Mouse (Mus musculus) testis, adult 2 months (tissue): Measurements from ENCODE around the gene Prlh.

Experiments
- CTCF ChIP-seq: fragments of 200-500 bp; IDR thresholded peaks from 2 replicates; pipeline ENCODE4 v1.5.1; 2012; ENCODE audit warnings: low read depth, mild to moderate bottlenecking, inconsistent platforms, low read length, moderate library complexity; ENCODE audit not compliant: control insufficient read depth, insufficient read depth, insufficient replicate concordance
- POLR2A ChIP-seq: fragments of 200-500 bp; IDR thresholded peaks from 2 replicates; pipeline ENCODE4 v1.6.1; 2012; ENCODE audit warnings: low read depth, mild to moderate bottlenecking, inconsistent platforms, low read length, moderate library complexity; ENCODE audit not compliant: control insufficient read depth

DNA sequence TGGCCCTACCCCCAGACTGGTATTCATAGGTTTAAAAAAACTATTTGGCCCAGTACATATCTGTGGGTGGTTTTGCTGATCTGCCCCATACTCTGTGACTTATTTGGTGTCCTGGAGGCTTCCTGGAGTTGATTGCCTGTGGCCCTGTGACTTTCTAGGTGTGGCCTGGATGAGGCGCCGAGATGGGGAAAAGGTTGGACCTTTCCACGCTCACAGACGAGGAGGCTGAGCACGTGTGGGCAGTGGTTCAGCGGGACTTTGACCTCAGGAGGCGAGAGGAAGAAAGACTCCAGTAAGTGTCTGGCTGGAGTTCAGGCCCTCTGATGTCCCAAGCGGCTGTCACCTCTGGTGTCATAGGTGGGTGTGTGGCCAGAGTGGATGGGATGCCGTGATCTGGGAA, 31.2 kb upstream of the Prlh start:
- TF ChIP-seq CTCF (no peak), POLR2A (no peak)
